Mouse (Mus musculus): Measurements from ENCODE around the gene Slc6a17. TPM values are rescaled to one million over a fixed set of nuclear protein-coding genes. Genes with fewer than 3 reads are reported as not detected.

The Slc6a17 gene
- polyA plus RNA-seq, 1 experiment, result 0.42 TPM

DNA sequence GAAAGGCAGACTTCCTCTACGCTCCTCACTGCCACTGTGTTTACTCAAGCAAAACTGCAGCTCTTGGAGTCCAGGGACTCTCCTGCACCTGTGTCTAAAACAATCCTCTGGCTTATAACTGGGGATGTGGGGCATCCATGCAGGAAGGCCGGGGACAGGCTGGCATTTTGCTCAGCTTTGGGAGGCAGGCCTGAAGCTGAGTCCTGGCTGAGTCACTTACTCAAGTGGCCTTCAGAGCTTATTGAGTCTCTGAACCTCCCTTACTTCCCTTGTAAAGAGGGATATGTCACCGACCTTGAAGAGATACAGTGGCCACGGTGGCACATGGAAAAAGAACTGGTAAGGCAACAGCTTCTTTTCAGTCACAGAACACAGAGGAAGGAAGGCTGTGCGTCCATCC is 12.8 kb upstream of the Slc6a17 start:
- Histone ChIP-seq H3K27ac (ENCODE audit: insufficient read depth, low read length) (no peak overlapping the region), H3K9ac (ENCODE audit: low read depth, poor library complexity, severe bottlenecking) (no peak overlapping the region), H3K9me3 (replicated peaks; ENCODE audit: control insufficient read depth, insufficient read depth, low read length, poor library complexity, severe bottlenecking) (no peaks in the 10 kb centered on the region), H3K4me3 (ENCODE audit: low read depth, low read length) (no peak overlapping the region), H3K36me3 (ENCODE audit: control insufficient read depth, insufficient read depth, low read length, poor library complexity, severe bottlenecking) (no peaks in the 10 kb centered on the region), H3K27me3 (ENCODE audit: control insufficient read depth, insufficient read depth, low read length, poor library complexity, severe bottlenecking) (no peaks in the 10 kb centered on the region), H3K4me1 (ENCODE audit: control insufficient read depth, insufficient read depth, low read length) (no peaks in the 10 kb centered on the region)
- TF ChIP-seq POLR2A (IDR thresholded peaks at IDR 0.05; ENCODE audit: insufficient read depth, low read length) (no peak), EP300 (IDR thresholded peaks at IDR 0.05; ENCODE audit: insufficient read depth, low read depth, low read length) (no peak), CTCF (IDR thresholded peaks at IDR 0.05; ENCODE audit: low read depth, low read length) (no peak)

GRCm38 (mm10) chr3:107529182-107529581 is 11.4 kb upstream of the Slc6a17 start:
- Histone ChIP-seq H3K9me3 (replicated peaks; ENCODE audit: control insufficient read depth, insufficient read depth, low read length, poor library complexity, severe bottlenecking) (no peaks in the 10 kb centered on the region), H3K27ac (ENCODE audit: insufficient read depth, low read length) (no peak overlapping the region), H3K27me3 (ENCODE audit: control insufficient read depth, insufficient read depth, low read length, poor library complexity, severe bottlenecking) (no peaks in the 10 kb centered on the region), H3K4me1 (ENCODE audit: control insufficient read depth, insufficient read depth, low read length) (no peaks in the 10 kb centered on the region), H3K36me3 (ENCODE audit: control insufficient read depth, insufficient read depth, low read length, poor library complexity, severe bottlenecking) (no peaks in the 10 kb centered on the region), H3K9ac (ENCODE audit: low read depth, poor library complexity, severe bottlenecking) (no peak overlapping the region), H3K4me3 (ENCODE audit: low read depth, low read length) (no peak overlapping the region)
- TF ChIP-seq POLR2A (IDR thresholded peaks at IDR 0.05; ENCODE audit: insufficient read depth, low read length), result no peak
- TF ChIP-seq EP300 (IDR thresholded peaks at IDR 0.05; ENCODE audit: insufficient read depth, low read depth, low read length), result no peak
- TF ChIP-seq CTCF (IDR thresholded peaks at IDR 0.05; ENCODE audit: low read depth, low read length), result no peak

DNA sequence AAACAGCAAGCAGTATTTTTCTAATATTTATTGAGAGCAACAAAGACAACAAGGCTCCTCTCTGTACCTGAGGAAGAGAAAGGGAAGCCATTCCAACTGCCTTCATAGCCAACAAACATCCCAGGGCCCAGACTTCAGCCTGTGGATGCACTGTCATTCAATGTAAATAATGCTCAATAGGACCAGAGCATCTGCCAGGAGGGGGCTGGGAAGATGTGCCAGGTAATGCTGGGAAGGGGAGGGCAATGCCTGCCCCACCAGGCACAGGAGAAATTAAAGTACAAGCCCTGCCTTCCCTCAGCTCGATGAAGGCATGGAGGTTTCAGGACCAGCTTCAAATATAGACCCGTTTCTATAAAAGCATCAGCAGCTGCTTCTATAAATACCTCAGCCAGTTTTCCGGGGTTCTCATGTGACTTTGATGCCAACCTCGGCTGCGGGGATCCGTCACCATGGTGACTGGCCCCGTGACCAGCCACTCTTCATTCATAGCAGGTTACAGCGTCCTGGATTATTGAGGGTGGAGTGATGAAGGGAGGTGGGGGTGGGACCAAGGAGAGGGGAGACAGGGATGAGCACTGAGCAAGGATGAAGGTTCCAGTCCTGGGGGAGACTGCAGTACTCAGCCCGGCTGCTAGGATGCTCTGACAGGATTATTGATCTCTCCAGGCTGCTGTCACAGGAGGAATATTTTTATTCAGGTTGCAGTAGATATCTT is 10.7 kb upstream of the Slc6a17 start:
- Histone ChIP-seq H3K36me3 (ENCODE audit: control insufficient read depth, insufficient read depth, low read length, poor library complexity, severe bottlenecking) (no peaks in the 10 kb centered on the region), H3K9ac (ENCODE audit: low read depth, poor library complexity, severe bottlenecking) (no peak overlapping the region), H3K27ac (ENCODE audit: insufficient read depth, low read length) (no peak overlapping the region), H3K4me1 (ENCODE audit: control insufficient read depth, insufficient read depth, low read length) (no peaks in the 10 kb centered on the region), H3K9me3 (replicated peaks; ENCODE audit: control insufficient read depth, insufficient read depth, low read length, poor library complexity, severe bottlenecking) (no peaks in the 10 kb centered on the region), H3K4me3 (ENCODE audit: low read depth, low read length) (no peak overlapping the region), H3K27me3 (ENCODE audit: control insufficient read depth, insufficient read depth, low read length, poor library complexity, severe bottlenecking) (no peaks in the 10 kb centered on the region)
- no peak for TF ChIP-seq CTCF (IDR thresholded peaks at IDR 0.05; ENCODE audit: low read depth, low read length)
- TF ChIP-seq EP300 (IDR thresholded peaks at IDR 0.05; ENCODE audit: insufficient read depth, low read depth, low read length), result no peak
- no peak for TF ChIP-seq POLR2A (IDR thresholded peaks at IDR 0.05; ENCODE audit: insufficient read depth, low read length)

DNA sequence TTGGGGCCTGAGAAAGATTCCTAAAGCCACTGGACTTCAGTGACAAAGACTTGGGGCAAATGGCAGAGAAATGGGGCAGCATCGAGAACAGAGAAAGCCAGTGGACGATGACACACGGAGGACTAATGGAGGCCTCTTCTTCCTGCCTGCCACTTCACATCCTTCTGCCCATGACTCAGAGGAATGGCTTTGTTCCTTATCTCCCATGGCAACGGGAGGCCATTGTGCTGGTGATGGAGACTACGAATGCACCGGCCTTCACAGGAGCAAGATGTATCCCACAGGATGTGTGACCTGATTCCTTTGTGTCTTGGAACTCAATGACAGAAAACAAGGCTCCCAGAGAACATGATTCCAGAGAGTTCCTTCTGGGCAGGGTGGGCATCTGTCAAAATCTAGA is 6.7 kb upstream of the Slc6a17 start:
- TF ChIP-seq POLR2A (IDR thresholded peaks at IDR 0.05; ENCODE audit: insufficient read depth, low read length) (no peak), CTCF (IDR thresholded peaks at IDR 0.05; ENCODE audit: low read depth, low read length) (no peak), EP300 (IDR thresholded peaks at IDR 0.05; ENCODE audit: insufficient read depth, low read depth, low read length) (no peak)
- H3K27me3 ChIP-seq (ENCODE audit: control insufficient read depth, insufficient read depth, low read length, poor library complexity, severe bottlenecking), result no peaks in the 10 kb centered on the region
- H3K27ac ChIP-seq (ENCODE audit: insufficient read depth, low read length), result no peak overlapping the region
- no peaks in the 10 kb centered on the region for H3K36me3 ChIP-seq (ENCODE audit: control insufficient read depth, insufficient read depth, low read length, poor library complexity, severe bottlenecking)
- H3K9ac ChIP-seq (ENCODE audit: low read depth, poor library complexity, severe bottlenecking), result no peak overlapping the region
- no peaks in the 10 kb centered on the region for H3K9me3 ChIP-seq (replicated peaks; ENCODE audit: control insufficient read depth, insufficient read depth, low read length, poor library complexity, severe bottlenecking)
- H3K4me3 ChIP-seq (ENCODE audit: low read depth, low read length), result no peak overlapping the region
- H3K4me1 ChIP-seq (ENCODE audit: control insufficient read depth, insufficient read depth, low read length), result no peaks in the 10 kb centered on the region

DNA sequence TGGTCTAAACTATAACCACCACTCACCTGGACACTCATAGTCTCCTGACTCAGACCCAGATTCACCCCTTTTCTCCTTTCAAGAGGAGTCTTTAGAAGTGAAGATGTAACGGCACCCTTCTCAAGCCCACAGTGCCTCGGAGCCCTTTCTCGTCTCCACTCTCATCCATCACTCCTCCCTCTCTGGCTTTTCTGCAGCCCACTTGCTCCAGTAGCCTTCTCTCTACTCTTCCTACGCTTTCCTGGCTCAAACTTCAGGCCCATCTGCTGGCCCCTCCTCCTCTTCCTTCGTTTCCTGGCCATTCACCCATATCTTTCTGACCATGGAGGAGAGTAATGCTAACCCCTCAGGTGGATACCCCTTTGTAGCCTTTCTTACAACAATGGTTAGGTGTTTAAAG is 3.1 kb upstream of the Slc6a17 start:
- TF ChIP-seq CTCF (IDR thresholded peaks at IDR 0.05; ENCODE audit: low read depth, low read length), result no peak
- no peak for TF ChIP-seq POLR2A (IDR thresholded peaks at IDR 0.05; ENCODE audit: insufficient read depth, low read length)
- TF ChIP-seq EP300 (IDR thresholded peaks at IDR 0.05; ENCODE audit: insufficient read depth, low read depth, low read length), result no peak
- Histone ChIP-seq H3K27me3 (ENCODE audit: control insufficient read depth, insufficient read depth, low read length, poor library complexity, severe bottlenecking) (peaks cover 3% of the 10 kb centered on the region), H3K9me3 (replicated peaks; ENCODE audit: control insufficient read depth, insufficient read depth, low read length, poor library complexity, severe bottlenecking) (no peaks in the 10 kb centered on the region), H3K36me3 (ENCODE audit: control insufficient read depth, insufficient read depth, low read length, poor library complexity, severe bottlenecking) (no peaks in the 10 kb centered on the region), H3K27ac (ENCODE audit: insufficient read depth, low read length) (no peak overlapping the region), H3K4me1 (ENCODE audit: control insufficient read depth, insufficient read depth, low read length) (peaks cover 2% of the 10 kb centered on the region), H3K4me3 (ENCODE audit: low read depth, low read length) (no peak overlapping the region), H3K9ac (ENCODE audit: low read depth, poor library complexity, severe bottlenecking) (no peak overlapping the region)

DNA sequence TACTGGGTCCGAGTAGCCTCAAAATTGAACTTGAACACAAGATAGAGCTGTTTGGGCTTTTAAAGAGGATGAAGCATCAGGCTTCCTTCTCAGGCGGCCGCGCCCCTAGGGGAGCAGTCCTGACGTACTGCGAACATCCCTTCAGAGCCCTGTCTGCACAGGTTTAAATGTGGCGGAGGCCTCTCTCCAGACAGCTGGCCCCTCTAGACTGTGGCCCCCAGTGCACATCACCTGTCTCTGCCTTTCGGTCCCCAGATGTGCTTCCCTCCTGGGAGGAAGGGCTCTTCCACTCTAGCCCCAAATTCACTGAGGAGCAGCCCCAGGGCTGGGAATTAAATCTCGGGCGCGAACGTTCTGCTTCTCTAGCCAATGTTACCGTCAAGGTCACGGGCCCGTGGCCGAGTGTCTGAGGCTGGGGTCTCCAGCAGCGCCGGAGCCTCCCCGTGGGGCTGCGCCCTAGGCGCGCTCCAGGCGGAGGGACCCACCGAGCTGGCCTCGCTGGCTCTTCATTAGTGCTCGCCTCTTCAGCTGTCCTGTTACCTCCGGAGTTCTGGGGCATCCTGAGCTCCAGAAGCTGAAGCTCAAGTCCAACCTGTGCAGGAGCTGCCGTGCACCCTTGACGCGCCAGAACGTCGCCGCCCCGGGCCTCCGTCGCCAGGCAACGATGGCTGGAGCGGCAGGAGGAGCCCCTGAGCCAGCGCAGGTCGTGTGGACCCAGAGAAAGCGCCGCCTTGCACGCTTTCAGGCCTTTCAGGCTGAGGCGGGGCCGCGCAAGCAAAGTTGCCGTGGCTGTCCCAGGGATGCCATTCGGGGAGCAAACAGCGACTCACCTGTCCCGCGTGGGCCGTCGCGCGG is 815 bp downstream of the Slc6a17 start:
- TF ChIP-seq EP300 (IDR thresholded peaks at IDR 0.05; ENCODE audit: insufficient read depth, low read depth, low read length) (no peak), POLR2A (IDR thresholded peaks at IDR 0.05; ENCODE audit: insufficient read depth, low read length) (no peak)
- Histone ChIP-seq H3K9me3 (replicated peaks; ENCODE audit: control insufficient read depth, insufficient read depth, low read length, poor library complexity, severe bottlenecking) (no peaks in the 10 kb centered on the region), H3K36me3 (ENCODE audit: control insufficient read depth, insufficient read depth, low read length, poor library complexity, severe bottlenecking) (no peaks in the 10 kb centered on the region), H3K27ac (ENCODE audit: insufficient read depth, low read length) (no peak overlapping the region), H3K27me3 (ENCODE audit: control insufficient read depth, insufficient read depth, low read length, poor library complexity, severe bottlenecking) (peaks cover 3% of the 10 kb centered on the region), H3K4me3 (ENCODE audit: low read depth, low read length) (peak overlapping the region; percentile 53), H3K9ac (ENCODE audit: low read depth, poor library complexity, severe bottlenecking) (0 out of 2 replicates have a peak overlapping the region, but pooled peaks have one; percentile 21), H3K4me1 (ENCODE audit: control insufficient read depth, insufficient read depth, low read length) (peaks cover 2% of the 10 kb centered on the region)
